Mouse (Mus musculus): ENCODE results near the gene Grb10. TPM values are rescaled to one million over a fixed set of nuclear protein-coding genes. Genes with fewer than 3 reads are reported as not detected.

The Grb10 gene
- total RNA-seq, 2 experiments from 2014 or later, result 778 to 813 TPM

GRCm38 (mm10) chr11:11948988-11949365 lies 89.5 kb downstream of the Grb10 start:
- DNase-seq (ENCODE audit: low spot score in 2 of 2), result no peak

- DNase-seq (ENCODE audit: low spot score in 2 of 2), result no peak
Observed at GRCm38 (mm10) chr11:11948321-11948987, 90.0 kb downstream of the Grb10 start.

DNA sequence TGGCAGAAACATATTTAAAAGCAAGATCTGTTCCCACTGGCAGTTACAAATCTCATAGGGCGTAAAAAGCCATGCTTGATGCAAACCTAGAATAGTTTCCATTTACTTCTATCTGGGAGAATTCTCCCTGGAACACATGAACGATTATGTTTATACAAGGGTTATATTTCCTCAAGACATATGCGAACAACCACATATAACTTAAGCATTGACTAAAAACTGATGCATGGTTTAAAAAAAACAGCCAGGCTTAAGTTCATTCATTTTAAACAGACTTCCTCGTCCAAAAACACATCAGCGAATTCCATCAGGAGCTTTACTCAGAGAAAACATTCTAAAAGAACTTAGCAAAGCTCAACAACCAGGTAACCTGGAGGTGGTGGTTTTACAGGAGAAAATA lies 90.6 kb downstream of the Grb10 start:
- no peak for DNase-seq (ENCODE audit: low spot score in 2 of 2)

GRCm38 (mm10) chr11:11945766-11946165 lies 92.7 kb downstream of the Grb10 start:
- no peak for DNase-seq (ENCODE audit: low spot score in 2 of 2)

DNA sequence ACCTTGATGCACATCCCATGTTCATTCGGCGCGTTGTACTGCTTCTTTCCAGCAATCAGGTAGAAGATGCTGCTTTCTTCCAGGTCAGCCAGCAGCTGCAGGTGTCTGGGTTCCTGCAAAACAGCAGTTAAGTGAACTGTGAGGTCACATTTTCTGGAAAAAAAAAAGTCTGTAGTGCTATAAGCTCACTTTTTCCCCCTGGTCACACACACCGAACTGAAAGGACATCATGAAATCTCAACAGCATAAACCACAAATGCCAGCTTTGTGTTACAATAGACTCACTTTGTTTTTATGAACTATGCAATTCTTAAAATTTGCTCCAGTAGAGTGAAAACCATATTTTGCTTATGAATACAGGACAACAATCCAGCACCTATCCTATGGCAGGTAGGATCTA lies 93.7 kb downstream of the Grb10 start:
- DNase-seq (ENCODE audit: low spot score in 2 of 2), result no peak

DNA sequence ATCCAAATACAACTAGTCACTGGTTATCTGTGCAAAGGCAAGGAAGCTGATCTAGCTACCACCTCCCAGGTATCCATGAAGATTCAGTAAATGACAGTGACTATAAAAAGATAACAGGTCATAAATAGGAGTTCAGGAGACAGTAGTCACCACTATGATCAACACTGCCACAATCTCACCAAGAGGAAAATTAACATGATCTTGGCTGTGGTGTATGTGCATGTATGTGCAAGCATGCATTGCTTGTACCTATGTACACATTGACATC lies 94.5 kb downstream of the Grb10 start:
- no peak for DNase-seq (ENCODE audit: low spot score in 2 of 2)

DNA sequence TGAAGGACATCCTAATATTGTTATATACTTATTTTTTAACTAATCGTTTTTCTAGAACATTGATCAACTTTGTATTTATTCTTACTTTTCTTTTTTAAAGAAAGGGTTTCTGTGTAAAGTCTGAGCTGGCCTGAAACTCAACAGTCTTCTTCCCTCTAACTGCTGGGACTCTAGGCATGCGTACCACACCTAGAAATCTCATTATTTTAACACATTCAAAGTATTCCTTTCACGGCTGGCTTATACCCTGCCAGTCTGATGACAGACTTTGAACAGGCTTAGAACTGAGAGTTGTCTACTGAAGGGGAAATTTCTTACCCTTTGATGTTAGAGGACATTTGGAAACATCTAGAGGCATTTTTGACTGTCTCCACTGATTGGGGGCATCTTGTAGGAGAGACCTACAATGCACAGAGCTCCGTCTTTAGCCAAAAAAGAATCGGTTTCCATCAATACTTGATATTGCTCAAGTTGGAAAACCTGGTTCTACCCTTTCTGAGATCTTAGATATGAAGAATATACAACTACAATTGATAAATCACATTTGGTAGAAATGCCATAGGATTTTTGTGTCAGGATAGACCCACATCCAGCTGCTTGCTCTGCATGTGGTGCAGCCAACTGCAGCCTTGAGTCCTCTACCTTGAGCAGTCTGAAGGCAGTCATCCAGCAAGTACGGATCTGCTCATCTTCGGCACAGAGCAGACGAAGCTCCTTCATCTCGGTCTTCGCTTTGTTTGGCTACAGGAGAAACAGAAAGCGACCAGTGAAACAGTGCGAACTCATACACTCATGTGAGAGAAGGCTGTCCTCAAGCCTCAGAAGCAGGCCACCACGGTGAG lies 95.0 kb downstream of the Grb10 start:
- no peak for DNase-seq (ENCODE audit: low spot score in 2 of 2)

DNA sequence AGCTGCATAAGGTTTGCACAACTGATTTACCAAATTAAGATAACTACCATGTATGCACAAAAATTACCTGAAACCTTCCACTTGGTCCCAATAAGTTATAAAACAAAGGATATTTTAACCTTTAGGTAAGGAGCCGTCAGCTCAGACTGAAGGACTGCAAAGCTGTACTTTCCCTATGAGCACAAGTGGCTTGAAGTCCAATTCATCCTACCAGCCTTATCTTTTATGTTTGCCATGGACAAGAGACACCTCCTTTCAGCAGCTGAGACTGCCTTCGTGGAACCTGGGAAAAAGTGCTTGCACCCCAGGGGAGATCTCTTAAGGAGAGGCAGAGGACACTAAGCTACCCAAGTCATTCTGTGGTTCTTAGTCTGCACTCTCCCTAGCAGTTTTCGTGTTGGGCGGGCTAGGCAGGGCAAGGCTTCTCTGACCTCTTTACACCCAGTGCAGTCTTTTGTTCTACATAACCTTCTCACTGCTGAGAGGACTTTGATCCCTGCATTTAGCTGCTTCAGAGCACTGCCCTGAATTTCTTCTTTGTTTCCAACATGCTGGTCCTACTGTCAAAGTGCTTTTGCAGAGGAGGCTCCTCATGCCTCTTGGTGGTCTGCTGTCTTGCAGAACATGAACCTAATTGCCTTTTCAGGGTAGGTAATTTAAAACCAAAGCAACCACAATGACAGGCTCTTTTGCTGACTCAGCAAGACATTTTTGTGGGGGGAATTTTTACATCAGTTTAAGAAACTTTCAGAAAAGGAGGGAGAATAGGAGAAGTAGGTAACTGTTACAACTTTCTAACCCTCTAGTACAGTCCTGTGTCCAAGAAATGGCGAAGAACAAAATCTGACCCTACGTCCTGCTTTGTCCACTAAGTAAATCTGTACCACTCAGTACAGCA lies 95.9 kb downstream of the Grb10 start:
- DNase-seq (ENCODE audit: low spot score in 2 of 2), result no peak

- DNase-seq (ENCODE audit: low spot score in 2 of 2), result no peak
Observed at GRCm38 (mm10) chr11:11940833-11941681, 97.4 kb downstream of the Grb10 start.

GRCm38 (mm10) chr11:11939611-11940010 lies 98.9 kb downstream of the Grb10 start:
- DNase-seq (ENCODE audit: low spot score in 2 of 2), result no peak

GRCm38 (mm10) chr11:11938591-11938990 lies 99.9 kb downstream of the Grb10 start:
- DNase-seq (ENCODE audit: low spot score in 2 of 2), result no peak

DNA sequence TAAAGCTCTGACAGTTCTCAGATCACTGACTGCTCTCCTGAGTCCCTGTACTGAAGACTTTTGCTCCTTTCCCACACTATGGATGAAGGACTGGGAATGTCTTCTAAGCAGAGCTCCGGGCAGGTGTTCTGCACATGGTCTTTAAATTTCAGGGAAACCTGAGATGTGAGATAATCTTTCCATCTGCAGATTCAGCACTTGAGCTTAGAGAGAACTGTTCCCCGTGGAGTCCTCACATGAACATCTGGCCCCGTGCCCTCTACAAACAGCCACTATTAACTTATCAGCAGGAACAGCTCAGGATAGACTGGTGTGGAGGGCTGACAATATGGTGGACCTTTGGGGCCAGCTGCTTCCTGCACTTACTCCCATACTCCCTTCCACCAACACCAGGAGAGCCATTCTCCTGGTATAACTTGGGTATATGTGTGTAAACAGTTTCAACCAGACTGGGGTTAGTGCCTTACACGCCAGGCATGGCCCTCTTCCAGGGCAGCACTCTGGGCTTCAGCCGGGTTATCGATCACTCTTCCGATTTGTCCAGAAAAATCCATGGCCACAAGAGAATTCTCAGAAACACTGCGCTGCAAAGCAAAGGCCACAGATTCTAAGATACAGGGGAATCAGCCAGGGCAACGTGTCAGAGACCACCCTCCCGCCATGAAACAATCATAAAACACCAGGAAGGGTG lies 101.0 kb downstream of the Grb10 start:
- peak in 1 of 2 experiments; percentile 59 for DNase-seq (ENCODE audit: low spot score in 2 of 2)

GRCm38 (mm10) chr11:11934808-11935207 lies 103.7 kb downstream of the Grb10 start:
- DNase-seq (ENCODE audit: low spot score in 2 of 2), result no peak

DNA sequence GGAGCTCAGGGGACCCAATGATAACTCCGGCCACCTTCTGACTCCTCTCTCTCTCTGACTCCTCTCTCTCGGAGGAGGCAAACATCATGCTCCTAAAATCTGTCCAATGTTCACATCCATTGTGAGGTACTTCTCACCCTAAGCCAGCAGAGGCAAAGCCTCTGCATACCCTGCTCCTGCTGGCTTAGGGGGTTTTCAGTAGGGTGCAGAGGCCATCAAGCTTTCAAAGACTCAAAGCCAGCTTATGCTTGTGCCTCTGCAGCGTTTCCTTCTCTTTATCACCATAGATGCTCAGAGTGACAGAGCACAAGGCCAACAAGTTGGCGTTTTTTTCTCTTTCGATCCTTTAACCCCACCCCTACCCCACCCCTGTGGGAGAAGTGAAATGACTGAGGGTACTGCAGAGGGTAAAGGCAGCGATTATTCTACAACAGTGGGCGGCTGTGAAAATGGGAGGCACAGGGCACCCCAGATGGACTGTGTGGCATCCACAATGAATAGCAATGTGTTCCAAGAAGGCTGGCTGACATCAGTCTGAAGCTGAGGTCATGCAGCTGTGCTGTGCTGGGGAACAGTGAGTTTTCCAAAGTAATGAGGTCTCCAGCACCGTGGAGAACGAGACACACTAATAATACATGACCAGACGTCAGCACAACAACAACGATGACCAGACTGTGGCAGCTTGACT lies 106.2 kb downstream of the Grb10 start:
- no peak for DNase-seq (ENCODE audit: low spot score in 2 of 2)

GRCm38 (mm10) chr11:11931688-11932087 lies 106.8 kb downstream of the Grb10 start:
- DNase-seq (ENCODE audit: low spot score in 2 of 2), result no peak

DNA sequence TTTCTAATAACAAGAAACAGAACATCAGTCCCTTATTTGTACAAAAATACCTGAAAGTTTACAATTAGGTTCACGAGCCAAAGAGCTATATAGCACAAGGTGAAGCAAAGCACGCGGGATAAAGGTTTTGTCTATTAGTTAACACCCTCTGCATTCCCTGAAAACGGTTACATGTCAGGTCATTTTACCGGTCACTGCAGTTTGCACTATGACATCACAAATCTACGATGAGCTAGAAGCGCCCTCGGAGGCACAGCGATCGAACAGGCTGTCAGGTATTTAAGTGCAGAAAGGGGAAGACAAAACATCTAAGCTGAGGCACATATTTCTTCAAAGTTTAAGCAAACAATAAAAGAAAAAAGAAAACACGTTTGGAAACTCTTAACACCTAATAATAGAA lies 108.0 kb downstream of the Grb10 start:
- DNase-seq (ENCODE audit: low spot score in 2 of 2), result no peak

DNA sequence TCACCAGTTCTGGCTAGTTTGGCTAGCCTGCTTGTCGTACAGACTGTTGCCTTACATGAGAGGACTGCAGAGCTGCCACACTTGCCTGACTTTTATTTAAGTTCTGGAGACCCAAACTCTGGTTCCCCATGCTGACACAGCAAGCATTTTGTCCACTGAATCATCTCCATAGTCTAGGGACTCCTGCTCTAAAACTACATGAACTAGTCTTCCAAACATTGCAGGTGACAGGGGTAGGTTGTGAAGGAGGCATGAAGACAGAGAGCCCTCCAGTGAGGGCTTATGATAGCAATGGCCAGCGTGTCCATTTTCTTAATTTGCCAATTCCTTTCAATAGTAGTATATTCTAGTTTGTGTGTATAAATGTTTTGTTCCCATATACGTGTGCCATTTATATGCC lies 109.4 kb downstream of the Grb10 start:
- DNase-seq (ENCODE audit: low spot score in 2 of 2), result no peak

- no peak for DNase-seq (ENCODE audit: low spot score in 2 of 2)
Observed at GRCm38 (mm10) chr11:11928586-11928985, 109.9 kb downstream of the Grb10 start.

GRCm38 (mm10) chr11:11923900-11924299 lies 114.6 kb downstream of the Grb10 start:
- no peak for DNase-seq (ENCODE audit: low spot score in 2 of 2)

DNA sequence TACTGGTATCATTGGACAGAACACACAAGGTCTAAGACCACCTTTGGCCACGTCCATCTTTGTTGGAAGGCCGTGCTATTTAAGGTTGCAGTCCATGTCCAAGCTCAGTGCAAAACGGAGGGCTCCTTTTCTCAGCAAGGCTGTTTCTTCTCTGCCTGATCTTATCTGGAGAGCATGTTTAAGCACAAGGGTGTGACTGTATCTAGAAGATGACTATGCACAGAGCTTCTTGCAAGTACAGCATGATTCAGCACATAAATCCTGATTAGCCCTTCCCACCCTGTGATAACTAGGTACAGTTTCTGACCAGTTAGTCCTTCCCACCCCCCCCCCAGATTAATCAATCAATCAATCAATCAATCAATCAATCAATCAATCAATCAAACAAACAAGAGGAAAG lies 115.1 kb downstream of the Grb10 start:
- no peak for DNase-seq (ENCODE audit: low spot score in 2 of 2)
